Mouse (Mus musculus): ENCODE results near the gene Gm12166. TPM values are rescaled to one million over a fixed set of nuclear protein-coding genes. Genes with fewer than 3 reads are reported as not detected.

The Gm12166 gene
- polyA plus RNA-seq, 1 experiment from 2014 or later = 5.4 TPM

DNA sequence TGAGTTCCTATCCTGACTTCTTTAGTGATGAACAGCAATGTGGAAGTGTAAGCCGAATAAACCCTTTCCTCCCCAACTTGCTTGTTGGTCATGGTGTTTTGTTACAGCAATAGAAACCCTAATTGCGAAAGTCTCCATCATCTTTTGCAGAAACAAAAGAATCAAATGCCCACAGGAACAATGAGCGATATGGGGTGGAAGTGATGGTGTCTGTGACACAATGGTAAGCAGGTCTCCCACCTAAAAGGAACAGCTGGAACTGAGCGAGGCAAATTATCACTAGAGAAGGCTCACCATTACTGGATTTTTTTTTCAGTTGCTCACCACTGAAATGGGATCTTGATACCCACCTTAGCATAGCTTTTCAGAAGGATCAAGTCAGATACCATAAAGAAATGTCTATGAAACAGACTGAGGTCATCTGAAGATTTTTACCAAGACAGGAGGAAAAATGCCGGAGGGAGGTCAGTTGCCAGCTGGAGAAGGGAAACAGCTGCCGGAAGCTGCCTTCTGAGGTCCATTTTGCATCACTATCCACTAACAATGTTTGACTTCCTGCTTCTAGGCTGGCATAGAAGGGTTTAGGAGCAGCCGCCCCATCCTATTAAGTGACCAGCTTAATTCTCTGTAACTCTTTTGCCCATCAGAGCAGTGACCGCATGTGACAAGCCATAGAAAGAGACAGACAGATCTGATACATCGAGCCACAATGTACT, 11.1 kb downstream of the Gm12166 start:
- no peak overlapping the region for H3K4me3 ChIP-seq
- H3K9me3 ChIP-seq = 0 out of 2 replicates have a peak, but pooled peaks cover 6% of the 10 kb centered on the region
- H3K27me3 ChIP-seq = no peaks in the 10 kb centered on the region
- no peak overlapping the region for H3K9ac ChIP-seq
- no peaks in the 10 kb centered on the region for H3K36me3 ChIP-seq
- H3K4me2 ChIP-seq (replicated peaks) = no peak overlapping the region
- no peak for ATAC-seq (ENCODE audit: low FRiP score, low read depth)
- WGBS = 81% methylated on average over 9 of the region's 9 CpGs
- 0 out of 2 replicates have a peak overlapping the region, but pooled peaks have one; percentile 33 for H3K27ac ChIP-seq
- peaks cover 12% of the 10 kb centered on the region for H3K4me1 ChIP-seq

DNA sequence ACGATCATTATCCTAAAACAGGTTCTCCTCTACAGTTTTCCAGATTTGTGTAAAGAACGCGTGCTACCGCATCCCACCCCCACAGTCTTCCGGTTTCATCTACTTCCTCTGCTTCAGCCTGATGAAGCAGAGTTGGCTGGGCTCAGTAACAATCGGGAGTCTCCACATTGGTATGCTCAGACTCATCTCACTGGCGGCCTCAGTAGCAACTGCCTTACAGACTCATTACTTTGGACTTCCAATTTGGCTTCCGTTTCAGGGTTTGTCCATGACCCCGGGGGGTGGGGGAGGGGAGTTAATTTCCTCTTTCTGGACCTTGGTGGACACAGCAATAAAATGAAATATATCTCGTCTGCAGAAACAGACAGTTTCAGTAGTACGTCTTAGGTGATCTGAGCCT, 12.8 kb downstream of the Gm12166 start:
- peaks cover 12% of the 10 kb centered on the region for H3K4me1 ChIP-seq
- H3K27me3 ChIP-seq = no peaks in the 10 kb centered on the region
- 0 out of 2 replicates have a peak, but pooled peaks cover 6% of the 10 kb centered on the region for H3K9me3 ChIP-seq
- ATAC-seq (ENCODE audit: low FRiP score, low read depth) = no peak; the same call in 1 of the 2 replicates
- no peak overlapping the region for H3K9ac ChIP-seq
- H3K36me3 ChIP-seq = no peaks in the 10 kb centered on the region
- WGBS = 32% methylated on average over 11 of the region's 11 CpGs
- peak overlapping the region; percentile 38 for H3K4me2 ChIP-seq (replicated peaks)
- H3K4me3 ChIP-seq = no peak overlapping the region; the same call in 1 of the 2 replicates
- H3K27ac ChIP-seq = no peak overlapping the region

DNA sequence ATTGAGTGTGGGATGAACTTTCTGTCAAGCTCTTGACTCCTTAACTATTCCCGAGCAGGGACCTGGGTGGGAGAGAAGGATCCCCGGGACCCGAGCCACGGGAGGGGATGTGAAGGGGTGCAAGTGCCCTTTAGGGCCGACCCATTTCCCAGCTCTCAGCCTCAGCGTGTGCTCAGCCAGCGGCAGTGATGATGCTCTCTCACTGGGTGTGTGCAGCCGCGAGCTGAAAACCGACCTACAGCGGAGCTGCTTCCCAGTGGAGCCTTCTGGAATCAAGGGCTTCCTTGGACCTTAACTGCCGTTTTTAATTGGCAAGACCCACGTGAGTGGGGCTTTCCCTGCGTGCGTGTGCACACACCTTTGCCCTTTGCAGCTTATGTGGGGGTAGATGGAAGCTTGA, 13.2 kb downstream of the Gm12166 start:
- H3K9me3 ChIP-seq = 0 out of 2 replicates have a peak, but pooled peaks cover 6% of the 10 kb centered on the region
- no peaks in the 10 kb centered on the region for H3K36me3 ChIP-seq
- no peak overlapping the region; the same call in 1 of the 2 replicates for H3K4me3 ChIP-seq
- H3K9ac ChIP-seq = no peak overlapping the region
- no peaks in the 10 kb centered on the region for H3K27me3 ChIP-seq
- H3K4me1 ChIP-seq = peaks cover 12% of the 10 kb centered on the region
- WGBS = 59% methylated on average over 15 of the region's 15 CpGs
- H3K27ac ChIP-seq = no peak overlapping the region
- ATAC-seq (ENCODE audit: low FRiP score, low read depth) = no peak
- H3K4me2 ChIP-seq (replicated peaks) = peak overlapping the region; percentile 38

DNA sequence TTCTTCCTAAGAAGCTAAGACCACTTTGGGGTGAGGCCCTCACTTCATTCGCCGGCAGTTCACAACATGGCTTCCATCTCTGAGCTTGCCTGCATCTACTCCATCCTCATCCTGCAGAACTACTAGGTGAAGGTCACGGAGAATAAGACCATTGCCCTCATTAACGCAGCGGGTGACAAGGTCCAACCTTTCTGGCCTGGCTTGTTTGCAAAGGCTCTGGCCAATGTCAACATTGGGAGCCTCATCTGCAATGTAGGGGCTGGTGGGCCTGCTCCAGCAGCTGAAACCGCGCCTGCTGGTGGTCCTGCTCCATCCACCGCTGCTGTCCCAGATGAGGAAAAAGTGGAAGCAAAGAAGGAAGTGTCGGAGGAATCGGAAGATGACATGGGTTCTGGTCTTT, 15.7 kb downstream of the Gm12166 start:
- no peak for ATAC-seq (ENCODE audit: low FRiP score, low read depth)
- Histone ChIP-seq H3K9me3 (0 out of 2 replicates have a peak, but pooled peaks cover 6% of the 10 kb centered on the region), H3K9ac (no peak overlapping the region), H3K4me1 (peaks cover 12% of the 10 kb centered on the region), H3K27me3 (no peaks in the 10 kb centered on the region), H3K27ac (no peak overlapping the region), H3K4me3 (no peak overlapping the region), H3K36me3 (no peaks in the 10 kb centered on the region), H3K4me2 (replicated peaks) (no peak overlapping the region)
- 96% methylated on average over 10 of the region's 10 CpGs for WGBS

DNA sequence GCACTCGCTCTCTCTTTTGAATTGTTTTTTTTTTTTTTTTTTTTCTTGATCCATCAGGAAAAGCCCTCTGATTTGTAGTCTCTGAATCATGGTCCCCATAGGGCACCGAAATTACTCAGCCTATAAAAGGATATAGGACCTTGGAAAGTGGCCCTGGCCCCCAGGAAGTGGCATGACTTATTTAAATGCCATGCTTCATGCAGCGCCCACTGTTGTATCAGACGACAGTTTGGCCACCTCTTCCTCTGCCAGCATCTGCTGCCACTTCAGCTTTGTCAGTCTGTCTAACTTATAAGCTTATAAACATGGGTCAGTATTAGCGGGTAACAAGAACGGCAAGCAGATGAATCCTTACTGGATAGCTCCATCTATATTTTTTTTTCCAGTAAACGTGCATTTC, 19.2 kb downstream of the Gm12166 start:
- ATAC-seq (ENCODE audit: low FRiP score, low read depth) = no peak
- peaks cover 19% of the 10 kb centered on the region for H3K4me1 ChIP-seq
- WGBS = 86% methylated on average over 7 of the region's 7 CpGs

DNA sequence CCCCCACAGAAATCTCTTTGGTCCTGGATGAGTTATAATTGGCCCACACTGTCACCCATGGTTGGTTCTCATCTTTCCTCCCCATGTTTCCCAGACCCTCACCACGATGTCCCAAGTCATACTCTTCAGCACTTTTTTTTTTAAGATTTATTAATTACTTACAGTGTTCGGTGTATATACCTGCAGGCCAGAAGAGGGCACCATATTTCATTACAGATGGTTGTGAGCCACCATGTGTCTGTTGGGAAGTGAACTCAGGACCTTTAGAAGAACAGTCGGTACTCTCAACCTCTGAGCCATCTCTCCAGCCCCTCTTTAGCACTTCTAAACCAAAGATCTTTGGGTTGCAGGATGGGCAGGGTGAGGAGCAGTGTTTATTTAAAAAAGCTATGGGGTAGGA, 20.7 kb downstream of the Gm12166 start:
- Histone ChIP-seq H3K9me3 (no peaks in the 10 kb centered on the region), H3K9ac (no peak overlapping the region), H3K36me3 (no peaks in the 10 kb centered on the region), H3K27me3 (no peaks in the 10 kb centered on the region), H3K4me1 (peaks cover 19% of the 10 kb centered on the region), H3K4me3 (no peak overlapping the region), H3K4me2 (replicated peaks) (no peak overlapping the region), H3K27ac (no peak overlapping the region)
- WGBS = 63% methylated on average over 3 of the region's 3 CpGs
- no peak for ATAC-seq (ENCODE audit: low FRiP score, low read depth)

More for the DNA sequence above, 19.2 kb downstream of the Gm12166 start:
- Histone ChIP-seq H3K9me3 (no peaks in the 10 kb centered on the region), H3K27me3 (no peaks in the 10 kb centered on the region), H3K4me2 (replicated peaks) (no peak overlapping the region), H3K27ac (no peak overlapping the region), H3K9ac (no peak overlapping the region), H3K4me3 (no peak overlapping the region), H3K36me3 (no peaks in the 10 kb centered on the region)

DNA sequence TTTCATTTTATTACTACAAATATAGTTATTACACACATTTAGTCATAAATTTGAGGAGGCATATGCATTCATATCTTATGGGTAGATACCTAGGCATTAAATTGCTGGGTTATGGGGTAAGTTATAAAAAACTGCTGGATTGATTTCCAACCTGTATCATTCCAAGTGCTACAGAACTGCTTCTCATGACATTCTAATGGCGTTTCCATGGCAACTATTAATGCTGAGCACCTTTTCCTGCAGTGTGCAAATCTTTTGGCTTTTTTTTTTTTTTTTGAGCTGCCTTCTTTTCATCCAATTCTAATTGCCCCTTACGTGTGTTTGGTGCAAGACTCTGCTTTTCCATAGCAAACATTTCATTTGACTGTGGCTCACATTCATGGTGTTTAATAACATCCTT, 22.1 kb downstream of the Gm12166 start:
- H3K36me3 ChIP-seq = no peaks in the 10 kb centered on the region
- no peaks in the 10 kb centered on the region for H3K27me3 ChIP-seq
- 65% methylated on average over 2 of the region's 2 CpGs for WGBS
- H3K4me1 ChIP-seq = peaks cover 19% of the 10 kb centered on the region
- no peak for ATAC-seq (ENCODE audit: low FRiP score, low read depth)
- no peak overlapping the region for H3K27ac ChIP-seq
- no peak overlapping the region for H3K4me3 ChIP-seq
- peak overlapping the region; percentile 27; the same call in 1 of the 2 replicates for H3K4me2 ChIP-seq (replicated peaks)
- no peak overlapping the region for H3K9ac ChIP-seq
- no peaks in the 10 kb centered on the region for H3K9me3 ChIP-seq

DNA sequence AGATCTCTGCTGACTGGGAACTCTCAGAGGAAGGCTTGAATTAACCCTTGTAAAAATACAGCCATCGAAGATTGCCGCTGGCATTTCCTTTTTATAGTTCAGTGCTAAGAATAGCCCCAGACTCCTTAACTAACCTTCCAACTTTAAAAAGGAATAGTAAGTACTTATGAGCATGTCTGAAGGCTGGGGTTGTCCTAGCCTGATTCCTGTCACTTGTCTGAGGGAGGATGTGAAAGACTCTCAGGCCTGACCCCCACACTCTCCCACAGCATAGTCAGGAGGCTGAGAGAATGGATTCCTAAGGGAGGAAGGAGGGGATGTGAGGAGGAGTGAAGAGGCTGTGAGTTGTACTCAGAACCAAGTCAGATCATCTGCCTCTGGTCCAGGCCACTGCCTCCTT, 22.6 kb downstream of the Gm12166 start:
- 15% methylated on average over 2 of the region's 2 CpGs for WGBS
- Histone ChIP-seq H3K4me2 (replicated peaks) (peak overlapping the region; percentile 27), H3K36me3 (no peaks in the 10 kb centered on the region), H3K4me3 (no peak overlapping the region), H3K9me3 (no peaks in the 10 kb centered on the region), H3K4me1 (peaks cover 19% of the 10 kb centered on the region), H3K27ac (peak overlapping the region; percentile 69), H3K27me3 (no peaks in the 10 kb centered on the region), H3K9ac (peak overlapping the region; percentile 9; the same call in 1 of the 2 replicates)
- ATAC-seq (ENCODE audit: low FRiP score, low read depth) = no peak

DNA sequence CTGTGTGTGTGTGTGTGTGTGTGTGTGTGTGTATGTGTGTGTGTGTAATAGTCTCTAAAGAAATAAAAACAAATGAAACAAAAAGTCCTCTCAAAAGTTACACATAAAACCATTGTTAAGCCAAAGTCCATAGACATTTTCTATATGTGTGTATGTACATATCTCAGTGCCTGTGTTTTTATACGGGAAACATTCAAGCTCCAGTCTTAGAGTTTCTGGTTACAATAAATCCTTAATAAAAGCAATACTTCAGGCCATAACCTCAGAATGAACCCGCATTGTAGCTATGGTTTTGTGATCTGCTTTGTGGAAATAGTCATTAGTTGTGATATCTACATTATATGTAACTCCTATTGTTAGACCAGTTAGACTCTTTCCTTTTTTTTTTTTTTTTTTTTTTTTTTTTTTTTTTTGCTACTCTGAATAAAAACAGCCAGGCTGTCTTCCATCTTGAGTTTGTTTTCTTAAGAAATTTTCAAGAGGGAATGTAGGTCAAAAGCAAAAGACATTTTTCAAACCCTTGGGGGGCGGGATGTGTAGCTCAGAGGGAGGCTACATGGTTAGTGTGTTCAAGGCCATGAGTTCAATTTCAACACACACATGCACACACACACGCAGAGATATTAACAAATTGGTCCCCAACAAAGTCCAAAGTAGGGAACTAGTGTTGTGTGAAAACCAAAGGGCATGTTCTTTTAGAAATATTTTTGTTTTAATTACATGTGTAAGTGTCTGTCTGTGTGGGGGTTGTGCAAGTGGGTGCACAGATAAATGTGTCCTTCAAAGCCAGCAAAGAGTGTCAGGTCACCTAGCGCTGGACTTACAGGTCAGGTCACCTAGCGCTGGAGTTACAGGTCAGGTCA, 23.9 kb downstream of the Gm12166 start:
- no peak overlapping the region for H3K27ac ChIP-seq
- no peak for ATAC-seq (ENCODE audit: low FRiP score, low read depth)
- 73% methylated on average over 6 of the region's 6 CpGs for WGBS

DNA sequence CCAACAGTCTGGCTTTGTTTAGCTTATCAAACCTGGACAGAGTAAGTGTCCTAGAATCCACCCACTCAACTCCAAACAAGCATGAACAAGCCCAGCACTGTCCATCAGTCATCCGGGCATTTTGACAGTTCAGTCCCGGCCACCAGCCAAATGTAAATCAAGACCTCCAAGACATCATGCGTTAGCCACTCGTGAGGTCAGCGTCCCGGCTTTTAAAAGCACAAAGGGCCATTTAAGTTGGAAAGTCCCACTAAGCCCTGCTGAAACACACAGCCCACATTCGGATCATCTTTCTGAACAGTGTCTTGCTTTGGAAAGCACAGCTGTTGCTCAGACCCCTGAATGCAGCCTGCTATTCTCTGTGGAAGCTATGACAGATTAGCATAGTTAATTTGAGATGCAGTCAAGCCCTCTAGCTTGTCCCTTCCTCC, 26.1 kb downstream of the Gm12166 start:
- H3K9ac ChIP-seq = no peak overlapping the region
- no peaks in the 10 kb centered on the region for H3K36me3 ChIP-seq
- H3K9me3 ChIP-seq = no peaks in the 10 kb centered on the region
- peaks cover 19% of the 10 kb centered on the region for H3K4me1 ChIP-seq
- H3K4me2 ChIP-seq (replicated peaks) = no peak overlapping the region
- 59% methylated on average over 7 of the region's 7 CpGs for WGBS
- H3K27ac ChIP-seq = no peak overlapping the region
- no peaks in the 10 kb centered on the region for H3K27me3 ChIP-seq
- peak; percentile 62; the same call in 1 of the 2 replicates for ATAC-seq (ENCODE audit: low FRiP score, low read depth)
- H3K4me3 ChIP-seq = no peak overlapping the region

More for the DNA sequence above, 23.9 kb downstream of the Gm12166 start:
- Histone ChIP-seq H3K9me3 (no peaks in the 10 kb centered on the region), H3K4me3 (no peak overlapping the region), H3K4me1 (peaks cover 19% of the 10 kb centered on the region), H3K4me2 (replicated peaks) (no peak overlapping the region), H3K9ac (no peak overlapping the region), H3K27me3 (no peaks in the 10 kb centered on the region), H3K36me3 (no peaks in the 10 kb centered on the region)

DNA sequence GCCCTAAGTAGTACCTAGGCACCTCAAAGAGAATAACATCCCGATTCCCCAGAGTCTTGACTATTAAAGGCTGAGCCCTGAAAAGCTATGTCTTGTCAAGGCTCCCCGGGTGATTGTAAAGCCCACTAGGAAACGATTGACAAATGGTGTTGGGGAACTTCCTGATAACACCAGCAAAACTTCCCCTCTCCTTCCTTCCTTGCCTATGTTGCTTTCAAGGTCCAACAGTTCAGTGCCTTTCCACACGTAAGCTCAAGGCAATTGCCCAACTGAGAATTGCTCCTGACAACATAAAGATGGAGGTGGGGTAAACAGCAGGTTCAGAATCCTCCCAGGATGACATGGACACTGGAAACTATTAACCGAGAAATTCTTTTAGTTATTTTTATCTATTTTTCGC, 29.1 kb downstream of the Gm12166 start:
- ATAC-seq (ENCODE audit: low FRiP score, low read depth) = no peak
- Histone ChIP-seq H3K27ac (no peak overlapping the region), H3K4me2 (replicated peaks) (no peak overlapping the region), H3K9me3 (no peaks in the 10 kb centered on the region), H3K9ac (no peak overlapping the region), H3K27me3 (no peaks in the 10 kb centered on the region), H3K4me3 (no peak overlapping the region), H3K4me1 (no peaks in the 10 kb centered on the region), H3K36me3 (no peaks in the 10 kb centered on the region)
- WGBS = 78% methylated on average over 6 of the region's 6 CpGs

DNA sequence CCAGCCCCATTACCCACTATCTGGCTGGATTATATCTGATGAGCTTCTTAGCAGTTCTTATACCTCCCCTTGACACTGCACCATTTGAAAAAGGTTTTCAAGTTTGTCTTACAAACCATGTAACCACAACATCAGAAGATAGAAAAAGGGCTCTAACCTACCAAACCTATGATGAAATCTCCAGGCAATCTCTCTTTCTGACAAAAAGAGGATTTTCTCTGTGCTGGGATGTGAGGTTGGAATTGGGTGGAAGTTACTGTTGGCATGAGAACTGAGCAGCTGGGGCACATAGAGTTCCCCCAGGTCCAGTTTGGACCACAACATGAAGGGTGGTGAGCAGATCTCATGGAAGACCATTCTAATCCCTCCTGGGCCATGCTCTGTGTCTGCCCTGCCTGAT, 30.3 kb downstream of the Gm12166 start:
- Histone ChIP-seq H3K36me3 (no peaks in the 10 kb centered on the region), H3K9ac (no peak overlapping the region), H3K27me3 (no peaks in the 10 kb centered on the region), H3K4me2 (replicated peaks) (no peak overlapping the region), H3K9me3 (no peaks in the 10 kb centered on the region), H3K27ac (no peak overlapping the region), H3K4me1 (no peaks in the 10 kb centered on the region), H3K4me3 (no peak overlapping the region)
- no peak for ATAC-seq (ENCODE audit: low FRiP score, low read depth)

All from limb, embryonic 13.5 days (tissue).